Mouse (Mus musculus): ENCODE data around the gene Hectd2.

DNA sequence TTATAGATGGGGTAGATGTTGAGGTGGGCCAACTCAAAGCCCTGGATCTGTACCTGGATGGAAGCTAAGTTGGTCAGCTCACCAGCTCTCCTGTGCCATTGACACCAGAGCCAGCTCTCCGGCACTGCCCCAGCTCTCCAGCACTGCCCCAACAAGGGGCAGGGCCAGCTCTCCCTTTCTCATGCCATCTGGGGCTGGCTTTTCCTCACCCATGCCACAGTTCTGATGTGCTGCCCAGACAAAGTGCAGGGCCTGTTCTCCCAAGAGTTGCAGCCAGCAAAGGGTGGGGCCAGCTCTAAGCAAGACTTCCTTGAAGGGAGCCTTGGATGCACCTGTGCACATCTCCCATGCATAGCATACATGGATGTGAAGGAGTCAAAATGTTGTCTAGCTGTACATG is 71.5 kb downstream of the Hectd2 start:
- TF ChIP-seq CTCF (IDR thresholded peaks at IDR 0.05; ENCODE audit: insufficient read depth, low read depth, low read length) (no peak), POLR2A (IDR thresholded peaks at IDR 0.05; ENCODE audit: insufficient read depth, low read depth, low read length) (no peak)
